Mouse (Mus musculus) spleen, postnatal 14 days (tissue): ENCODE results near the gene Ccdc162.

Experiments
- DNase-seq, 2 experiments: peaks; one replicate each; pipeline ENCODE4 v3.0.0; 2021 to 2022; ENCODE audit warnings: low spot score in 2 of 2

Ccdc162 gene

GRCm38 (mm10) chr10:41489294-41489693 is 227.1 kb downstream of the Ccdc162 start:
- no peak for DNase-seq

- no peak for DNase-seq
These were observed 227.6 kb downstream of the Ccdc162 start for GRCm38 (mm10) chr10:41488877-41489276.
